Mouse (Mus musculus): ENCODE data around the gene Mcee. TPM values are rescaled to one million over a fixed set of nuclear protein-coding genes. Genes with fewer than 3 reads are reported as not detected.

Mcee gene
- polyA plus RNA-seq (2015; fragmentation: Nextera tagmentation; extraction: Ambion mirVana) = 37.8 and 51.3 TPM in 2 replicates

GRCm38 (mm10) chr7:64392122-64392818 lies at the start of gene Mcee, which contains the start of gene Mphosph10:
Mcee (plus strand) TSS chr7:64392607.
Mphosph10 (minus strand) TSS chr7:64392268.

GRCm38 (mm10) chr7:64373830-64374562 lies 18.4 kb upstream of the Mcee start, which contains the start of gene Fan1:
Fan1 (minus strand) TSS chr7:64374095.

Other genes starting within 250 kb of the Mcee start
- 0.18 TPM in 1 of 2 replicates, not detected in the other for gene Trpm1, start 238.8 kb upstream of the Mcee start, polyA plus RNA-seq (2015; fragmentation: Nextera tagmentation; extraction: Ambion mirVana)
- gene Mtmr10, start 105.0 kb upstream of the Mcee start, polyA plus RNA-seq (2015; fragmentation: Nextera tagmentation; extraction: Ambion mirVana) = 2.1 and 3.0 TPM in 2 replicates
- gene Fan1, start 18.5 kb upstream of the Mcee start, polyA plus RNA-seq (2015; fragmentation: Nextera tagmentation; extraction: Ambion mirVana) = 3.5 and 3.8 TPM in 2 replicates
- 31.3 and 32.2 TPM in 2 replicates for gene Mphosph10, start 339 bp upstream of the Mcee start, polyA plus RNA-seq (2015; fragmentation: Nextera tagmentation; extraction: Ambion mirVana)
- 0.25 TPM in 1 of 2 replicates, not detected in the other for gene Apba2, start 109.1 kb downstream of the Mcee start, polyA plus RNA-seq (2015; fragmentation: Nextera tagmentation; extraction: Ambion mirVana)